Mouse (Mus musculus): ENCODE measurements around the gene Ryr1. TPM values are rescaled to one million over a fixed set of nuclear protein-coding genes. Genes with fewer than 3 reads are reported as not detected.
"Not testable (repeated sequence)": the region's sequence is repeated elsewhere in the genome, so short reads cannot be mapped to it uniquely, and the experiment has no call there.

Gene Ryr1
- total RNA-seq, 2 experiments from 2014 or later = 0.05 TPM

DNA sequence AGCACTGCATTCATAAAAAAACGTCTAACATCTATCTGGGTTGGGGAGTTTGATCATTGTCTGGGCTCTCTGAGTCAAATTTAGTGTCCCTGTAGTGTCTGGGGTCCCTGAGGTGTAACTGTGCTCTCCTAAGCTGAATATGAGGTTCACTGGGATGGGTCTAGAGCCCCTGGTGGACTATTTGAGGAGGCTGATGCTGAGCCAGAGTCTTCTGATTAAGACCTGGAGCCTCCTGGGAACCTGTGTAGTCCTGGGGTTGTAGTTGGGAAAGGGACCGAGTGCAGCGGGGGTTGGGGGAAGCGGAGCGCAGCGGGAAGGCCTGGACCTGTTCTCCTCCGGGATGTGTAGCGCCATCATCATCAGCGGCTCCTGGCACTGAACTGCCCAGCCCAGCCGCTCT, 38.1 kb downstream of the Ryr1 start:
- intact Hi-C loops (cut with DNase I) = no loop called here
- DNase-seq = no peak

- intact Hi-C loops (cut with DNase I) = no loop called here
- no peak for DNase-seq
Measured at GRCm38 (mm10) chr7:29085981-29086380, 39.0 kb downstream of the Ryr1 start.

- intact Hi-C loops (cut with DNase I) = no loop called here
- DNase-seq = no peak
Measured at GRCm38 (mm10) chr7:29084411-29084810, 40.6 kb downstream of the Ryr1 start.

GRCm38 (mm10) chr7:29079419-29079950, 45.5 kb downstream of the Ryr1 start:
- DNase-seq = no peak

GRCm38 (mm10) chr7:29076977-29077376, 48.0 kb downstream of the Ryr1 start:
- no peak for DNase-seq
- intact Hi-C loops (cut with DNase I) = no loop called here

More at GRCm38 (mm10) chr7:29079419-29079950, 45.5 kb downstream of the Ryr1 start:
- intact Hi-C loops (cut with DNase I) = no loop called here

DNA sequence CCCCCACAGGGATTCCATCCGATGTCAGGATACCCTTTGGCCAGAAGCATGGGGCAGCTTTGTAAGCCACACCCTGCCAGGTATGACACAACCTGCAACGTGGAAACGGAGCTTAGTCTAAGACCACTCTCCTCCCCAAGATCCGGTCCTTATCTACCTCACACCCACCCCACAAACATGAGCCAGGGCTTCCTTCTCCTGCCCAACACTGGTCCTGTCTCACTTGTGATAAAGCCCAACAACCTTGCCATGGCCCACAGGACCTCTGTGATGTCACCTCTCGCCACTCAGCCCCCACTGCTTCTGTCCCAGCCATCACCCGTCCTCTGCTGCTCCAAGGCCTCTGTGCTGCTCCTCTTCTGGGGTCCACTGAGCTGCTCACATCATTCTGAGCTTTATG, 49.8 kb downstream of the Ryr1 start:
- no peak for DNase-seq
- intact Hi-C loops (cut with DNase I) = no loop called here

DNA sequence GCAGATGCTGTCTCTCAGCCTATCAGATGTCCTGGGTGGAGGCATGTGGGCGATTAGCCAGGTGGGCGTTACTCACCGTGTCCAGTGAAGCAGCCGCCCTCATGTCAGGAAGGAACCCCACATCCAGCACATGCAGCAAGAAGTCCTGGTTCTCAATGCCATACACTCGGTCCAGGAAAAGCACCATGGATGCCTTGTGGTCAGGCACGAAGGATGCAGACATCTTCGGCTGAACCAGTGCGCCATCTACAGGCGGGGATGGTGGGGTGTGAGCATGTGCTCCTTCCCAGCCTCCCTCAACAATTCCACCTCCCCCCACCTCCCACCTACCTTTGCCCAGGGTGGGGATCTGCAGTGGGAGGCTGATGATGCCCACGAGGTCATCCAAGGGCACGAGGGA, 52.3 kb downstream of the Ryr1 start:
- peak in 1 of 2 experiments; percentile 31 for DNase-seq
- intact Hi-C loops (cut with DNase I) = no loop called here

- DNase-seq = no peak
- intact Hi-C loops (cut with DNase I) = no loop called here
Measured at GRCm38 (mm10) chr7:29071169-29071891, 53.6 kb downstream of the Ryr1 start.

DNA sequence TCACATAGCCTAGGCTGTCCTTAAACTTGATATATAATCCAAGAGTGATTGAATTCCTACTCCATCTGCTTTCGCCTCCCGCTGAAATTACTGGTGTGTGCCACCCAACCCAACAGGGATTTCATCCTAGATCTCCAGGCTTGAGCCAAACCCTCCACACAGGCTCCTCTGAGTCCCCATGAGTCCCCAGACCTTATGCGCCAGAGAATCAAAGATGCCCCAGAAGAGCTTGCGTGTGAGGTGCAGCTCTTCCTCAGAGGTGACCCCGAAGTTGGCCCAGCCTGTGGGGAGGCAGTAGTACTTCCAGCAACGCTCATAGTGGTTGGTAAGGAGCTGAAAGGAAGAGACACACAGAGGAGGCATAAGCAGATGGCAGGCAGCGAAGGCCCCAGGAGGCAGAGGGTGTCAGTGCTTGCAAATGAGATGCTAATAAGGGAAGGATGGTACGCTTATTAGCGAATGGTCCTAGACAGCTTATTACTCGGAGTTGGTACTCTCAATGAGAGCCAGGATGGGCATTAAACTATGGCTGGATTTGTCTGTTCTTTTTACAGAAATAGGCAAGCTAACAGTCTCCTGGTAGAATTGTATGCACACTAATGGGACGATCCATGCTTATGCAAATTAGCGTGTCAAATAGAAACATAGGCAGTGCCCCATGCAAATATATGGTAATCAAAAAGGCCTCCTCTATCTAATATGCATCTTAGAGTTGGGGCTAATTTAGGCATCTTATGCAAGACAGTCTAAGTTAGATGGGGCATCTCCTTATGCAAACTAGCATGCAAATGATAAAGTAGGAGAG, 54.4 kb downstream of the Ryr1 start:
- DNase-seq = no peak
- intact Hi-C loops (cut with DNase I) = no loop called here

DNA sequence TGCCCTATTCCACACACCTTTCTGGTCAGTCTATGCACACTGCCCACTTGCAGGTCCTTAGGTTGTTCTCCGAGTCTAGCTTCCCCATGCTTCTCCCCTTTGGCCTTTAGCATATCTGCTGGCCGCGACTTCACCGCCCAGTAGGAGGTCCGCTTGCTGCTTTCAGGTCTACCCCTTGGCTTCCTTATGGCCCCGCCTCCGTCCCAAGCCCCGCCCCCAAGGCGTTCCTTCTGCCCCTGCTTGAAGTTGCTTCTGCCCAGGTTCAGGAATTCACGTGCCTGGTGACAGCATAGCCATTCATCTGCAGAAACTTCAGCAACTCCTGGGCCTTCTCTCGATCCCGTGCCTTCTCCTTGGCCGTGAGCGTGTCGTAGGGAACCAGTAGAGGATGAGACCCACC, 57.2 kb downstream of the Ryr1 start:
- DNase-seq = peak in 1 of 2 experiments; percentile 14
- intact Hi-C loops (cut with DNase I) = no loop called here

GRCm38 (mm10) chr7:29063476-29063875, 61.5 kb downstream of the Ryr1 start:
- DNase-seq; intact Hi-C loops (cut with DNase I): not testable (repeated sequence)

GRCm38 (mm10) chr7:29061522-29062037, 63.4 kb downstream of the Ryr1 start:
- intact Hi-C loops (cut with DNase I) = no loop called here
- peak in 1 of 2 experiments; percentile 27 for DNase-seq

DNA sequence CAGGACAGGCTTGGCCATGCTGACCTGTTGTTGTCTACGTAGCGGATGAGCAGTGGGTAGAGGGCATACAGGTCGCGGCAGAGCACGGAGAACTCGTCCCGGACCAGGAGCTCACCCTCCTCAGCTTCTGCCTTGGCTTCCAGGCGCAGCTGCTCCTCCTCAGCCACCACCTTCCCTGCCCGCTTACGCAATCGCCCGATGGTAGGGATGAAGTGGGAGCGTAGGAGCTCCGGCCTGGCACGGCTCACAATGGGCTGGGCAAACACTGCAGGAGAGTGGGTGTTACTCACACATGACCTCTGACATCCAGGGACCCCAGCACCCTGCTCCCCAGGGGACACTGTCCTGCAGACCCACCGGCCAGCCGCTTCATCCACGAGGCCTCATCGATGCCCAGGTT, 65.5 kb downstream of the Ryr1 start:
- intact Hi-C loops (cut with DNase I) = no loop called here
- DNase-seq = no peak

DNA sequence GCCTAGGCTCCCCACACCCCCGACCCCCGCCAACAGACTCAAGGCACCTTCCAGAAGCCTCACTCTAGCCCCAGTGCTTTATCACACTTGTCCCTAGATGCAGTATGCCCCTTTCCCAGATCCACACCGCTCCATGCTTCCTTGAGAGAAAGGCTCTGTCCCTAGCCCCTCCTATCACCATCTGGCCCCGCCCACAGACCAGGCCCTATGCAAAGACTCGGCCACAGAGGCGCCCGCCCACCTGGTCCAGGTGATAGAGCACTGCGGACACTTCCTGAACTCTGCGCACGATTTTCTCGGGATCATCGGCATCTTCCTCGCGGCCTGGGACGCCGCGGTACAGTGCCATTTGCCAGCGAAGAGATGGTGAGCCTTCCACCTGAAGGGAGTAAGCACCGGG, 72.2 kb downstream of the Ryr1 start:
- no peak for DNase-seq
- intact Hi-C loops (cut with DNase I) = loop anchor here (5.0 kb wide), 1 partner anchor 249 kb away; the partner anchor contains the start of gene Dpf1

GRCm38 (mm10) chr7:29050797-29051196, 74.2 kb downstream of the Ryr1 start:
- peak in 1 of 2 experiments; percentile 51 for DNase-seq
- intact Hi-C loops (cut with DNase I) = loop anchor here (5.0 kb wide), 1 partner anchor 252 kb away; the partner anchor contains the start of gene Dpf1

- intact Hi-C loops (cut with DNase I) = loop anchor here (10.0 kb wide), 1 partner anchor 476 kb away; no protein-coding TSS in a partner anchor
- no peak for DNase-seq
Measured at GRCm38 (mm10) chr7:29048615-29049014, 76.4 kb downstream of the Ryr1 start.

DNA sequence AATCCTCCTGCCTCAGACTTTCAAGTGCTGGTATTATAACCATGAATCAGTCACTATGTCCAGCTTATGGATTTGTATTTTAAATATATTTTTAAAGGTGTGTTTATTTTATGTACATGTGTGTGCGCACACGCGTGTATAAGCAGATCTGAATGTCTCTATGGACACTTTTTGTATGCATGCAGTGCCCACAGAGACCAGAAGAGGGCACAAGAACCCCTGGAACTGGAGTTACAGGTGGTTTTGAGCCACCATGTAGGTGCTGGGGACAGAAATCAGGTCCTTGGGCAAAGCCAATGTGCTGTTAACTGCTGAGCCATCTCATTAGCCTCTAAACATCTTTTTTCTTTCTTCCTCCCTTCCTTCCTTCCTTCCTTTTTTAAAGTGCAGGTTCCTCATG, 76.9 kb downstream of the Ryr1 start:
- DNase-seq = no peak
- intact Hi-C loops (cut with DNase I) = loop anchor here (10.0 kb wide), 1 partner anchor 477 kb away; no protein-coding TSS in a partner anchor

- DNase-seq = no peak
- intact Hi-C loops (cut with DNase I) = loop anchor here (10.0 kb wide), 1 partner anchor 478 kb away; no protein-coding TSS in a partner anchor
Measured at GRCm38 (mm10) chr7:29046533-29046932, 78.4 kb downstream of the Ryr1 start.

GRCm38 (mm10) chr7:29044302-29044701, 80.7 kb downstream of the Ryr1 start:
- intact Hi-C loops (cut with DNase I) = loop anchor here (10.0 kb wide), 1 partner anchor 480 kb away; no protein-coding TSS in a partner anchor
- DNase-seq = no peak

- no peak for DNase-seq
- intact Hi-C loops (cut with DNase I) = loop anchor here (10.0 kb wide), 1 partner anchor 481 kb away; no protein-coding TSS in a partner anchor
Measured at GRCm38 (mm10) chr7:29043674-29044057, 81.3 kb downstream of the Ryr1 start.
